Mouse (Mus musculus) small intestine, adult 2 months (tissue): Measurements from ENCODE around the gene Tox2.

Experiments
- CTCF ChIP-seq: fragments of 200-500 bp; IDR thresholded peaks from 2 replicates; pipeline ENCODE4 v1.5.1; 2012; ENCODE audit warnings: low read depth, mild to moderate bottlenecking, control low read depth, inconsistent platforms, low read length, moderate library complexity, mixed read lengths; ENCODE audit not compliant: insufficient replicate concordance, insufficient read length; ENCODE audit errors: extremely low read depth
- POLR2A ChIP-seq: fragments of 200-500 bp; IDR thresholded peaks from 2 replicates; pipeline ENCODE4 v1.6.1; 2012; ENCODE audit warnings: low read depth, mild to moderate bottlenecking, control low read depth, inconsistent platforms, low read length, moderate library complexity

DNA sequence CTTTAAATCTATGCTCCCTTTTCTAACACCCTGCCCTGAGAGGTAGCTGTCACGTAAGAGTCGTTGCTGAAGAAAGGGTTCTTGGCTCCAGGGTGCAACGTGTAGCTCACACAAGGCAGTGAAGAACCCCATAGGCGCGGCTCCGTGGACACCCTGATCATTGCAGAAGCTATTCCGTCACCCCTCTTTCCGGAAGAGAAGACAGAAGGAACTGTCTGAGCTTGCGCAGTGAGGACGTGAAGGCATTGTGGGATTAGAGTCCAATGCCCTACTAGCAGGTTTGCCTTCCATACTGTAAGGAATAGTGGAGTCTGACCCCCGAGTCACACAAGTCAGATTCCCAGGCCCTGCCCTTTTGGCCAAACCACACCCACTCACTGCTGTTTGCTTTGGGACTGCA lies 143.6 kb downstream of the Tox2 start:
- TF ChIP-seq CTCF: no peak
- no peak for TF ChIP-seq POLR2A
